Mouse (Mus musculus) cerebral cortex, adult 2 months (tissue): ENCODE data around the gene Hadh.

Source experiments
- WGBS: fragments of 180-500 bp; shearing (Covaris S2); methylation state at CpG from one replicate; pipeline ENCODE4 v1.1.7; 2018; 5-methylcytosine and 5-hydroxymethylcytosine counted together

The Hadh gene

DNA sequence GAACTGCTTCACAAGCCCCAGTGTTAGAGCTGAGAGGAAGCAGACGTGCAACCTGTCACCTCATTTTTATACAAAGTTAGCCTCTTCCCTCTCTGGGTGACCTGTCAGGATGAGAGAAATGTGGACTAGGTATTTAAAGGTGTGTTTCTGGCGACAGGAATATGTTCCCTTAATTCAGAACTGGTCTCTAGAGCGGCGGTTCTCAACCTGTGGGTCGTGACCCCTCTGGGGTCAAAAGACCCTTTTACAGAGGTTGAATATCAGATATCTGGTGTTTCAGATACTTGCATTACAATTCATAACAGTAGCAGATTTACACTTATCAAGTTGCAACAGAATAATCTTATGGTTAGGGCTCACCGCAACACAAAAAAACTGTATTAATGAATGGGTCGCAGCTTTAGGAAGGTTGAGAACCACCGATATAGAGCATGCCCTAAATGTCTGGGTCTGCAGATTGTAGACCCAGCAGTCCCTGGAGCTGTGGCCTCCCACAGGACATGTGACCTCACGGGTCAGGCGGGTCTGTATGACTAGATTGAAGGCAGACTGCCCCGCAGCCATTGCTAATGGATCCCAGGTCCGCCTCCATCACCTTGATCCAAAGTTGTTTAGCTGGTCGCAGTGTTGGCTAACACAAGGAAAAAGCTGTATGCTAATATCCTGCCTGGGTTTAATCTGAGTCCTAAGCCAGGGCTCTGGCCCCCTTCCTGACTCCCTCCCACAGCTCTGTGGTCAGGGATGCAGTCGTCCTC is 53.1 kb downstream of the Hadh start:
- WGBS = 92% methylated on average over 14 of the region's 14 CpGs

DNA sequence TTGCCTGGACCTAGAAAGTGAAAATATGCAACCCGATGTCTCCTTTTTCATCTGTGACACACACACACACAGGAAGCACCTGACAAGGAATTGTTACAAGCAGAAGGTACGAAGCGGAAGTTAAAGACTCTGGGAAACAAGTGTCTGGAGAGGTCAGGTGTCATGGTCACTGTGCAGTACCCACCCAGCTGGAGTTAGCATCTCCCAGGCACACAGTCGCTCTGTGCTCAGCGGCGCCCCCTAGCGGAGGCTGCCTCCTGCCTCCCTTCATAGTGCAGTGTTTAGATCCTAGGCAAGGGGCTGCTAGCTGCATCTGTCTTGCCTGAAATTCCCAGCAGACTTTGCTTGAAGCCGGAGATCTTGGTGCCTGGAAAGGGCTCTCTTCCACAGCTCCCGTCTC is 57.1 kb downstream of the Hadh start:
- WGBS = 61% methylated on average over 9 of the region's 9 CpGs

DNA sequence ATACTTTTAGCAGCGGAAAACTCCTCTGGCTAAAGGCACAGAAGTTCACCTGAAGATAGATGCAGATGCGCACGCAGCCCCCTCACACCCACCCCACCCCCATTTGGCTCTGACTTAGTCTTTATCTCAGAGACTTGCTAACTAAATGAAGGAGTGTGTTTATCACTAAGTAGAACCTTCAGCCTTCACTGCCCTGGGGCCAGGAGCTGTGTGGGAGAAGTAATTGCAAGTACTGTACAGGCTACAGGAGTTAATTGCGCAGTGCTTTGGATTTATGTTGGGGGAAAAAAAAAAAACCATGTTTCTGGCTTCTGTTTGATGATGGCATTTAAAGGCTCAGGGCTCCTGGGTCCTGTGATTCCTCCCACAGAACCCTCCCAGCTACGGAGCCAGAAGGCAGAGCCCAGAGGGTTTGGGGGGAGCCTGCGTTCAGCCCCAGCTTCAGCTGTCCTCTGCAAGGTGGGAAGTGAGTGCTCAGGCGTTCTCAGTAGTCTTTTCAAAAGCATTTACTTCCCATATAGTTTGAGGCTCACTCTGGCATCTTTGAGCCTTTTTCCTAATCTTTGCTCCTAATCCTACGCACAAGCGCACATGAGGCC is 57.7 kb downstream of the Hadh start:
- 86% methylated on average over 9 of the region's 9 CpGs for WGBS

DNA sequence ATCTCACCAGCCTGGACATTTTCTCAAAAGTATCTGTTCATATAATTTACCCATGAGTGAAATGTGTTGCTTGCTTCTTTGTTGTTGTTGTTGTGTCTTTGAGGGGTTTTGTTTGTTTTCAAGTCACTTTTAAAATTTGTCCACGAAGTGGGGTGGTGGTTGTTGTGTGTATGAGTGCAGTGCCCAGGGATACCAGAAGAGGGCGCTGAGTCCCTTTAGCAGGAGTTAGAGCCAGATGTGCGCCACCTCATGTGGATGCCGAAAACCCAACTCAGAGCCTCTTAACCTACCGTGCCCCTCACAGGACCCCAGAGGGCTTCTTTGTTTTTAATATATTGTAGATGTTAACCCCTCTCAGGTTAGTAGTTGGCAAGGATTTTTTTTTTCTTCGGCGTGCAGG is 59.7 kb downstream of the Hadh start:
- 84% methylated on average over 7 of the region's 7 CpGs for WGBS

DNA sequence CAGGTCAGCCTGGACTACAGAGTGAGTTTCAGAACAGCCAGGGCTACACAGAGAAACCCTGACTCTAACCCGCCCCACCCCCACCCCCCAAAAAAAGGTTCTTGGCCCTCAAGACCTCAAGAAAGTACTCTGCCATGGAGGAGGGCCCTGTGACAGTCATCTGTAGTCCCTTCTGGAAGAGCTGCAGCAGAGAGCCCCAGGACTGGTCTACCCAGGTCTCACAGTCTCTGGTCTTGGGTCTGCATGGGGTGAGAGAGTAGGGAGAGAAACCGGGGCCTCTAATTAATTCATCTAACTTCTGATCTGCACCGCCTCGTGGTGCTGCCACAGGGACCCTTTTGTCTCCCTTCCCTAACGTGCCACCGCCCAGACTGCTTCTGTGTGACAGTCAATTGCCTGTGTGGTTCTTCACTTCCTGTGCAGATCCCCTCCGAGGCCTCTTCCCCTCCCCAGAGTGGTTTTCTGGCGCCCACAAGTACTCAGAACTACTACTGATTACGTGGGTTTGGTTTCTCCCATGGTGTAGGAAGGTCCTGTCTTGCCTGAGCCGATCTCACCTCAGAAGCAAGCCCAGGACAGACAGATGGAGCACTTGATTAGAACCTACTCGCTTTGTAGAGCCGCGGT is 63.5 kb downstream of the Hadh start:
- WGBS = 67% methylated on average over 13 of the region's 13 CpGs

DNA sequence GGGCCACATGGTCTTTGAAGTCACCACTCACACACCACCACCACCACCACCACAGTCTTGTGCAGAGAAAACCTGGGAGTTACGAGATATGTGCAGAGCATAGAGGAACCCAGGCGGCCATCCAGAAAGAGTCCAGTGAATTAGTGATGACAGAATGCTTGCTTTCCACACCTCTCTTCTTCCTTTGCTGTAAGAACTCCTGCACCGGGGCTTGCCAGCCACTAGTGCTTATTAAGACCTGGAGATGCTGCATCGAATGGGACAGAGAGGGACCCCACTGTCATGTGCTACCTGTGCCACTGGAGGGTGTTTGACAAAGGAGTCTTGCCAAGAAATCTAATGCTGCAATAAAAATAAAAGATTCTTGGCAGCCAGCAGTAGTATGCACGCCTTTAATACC is 64.1 kb downstream of the Hadh start:
- 76% methylated on average over 5 of the region's 5 CpGs for WGBS

DNA sequence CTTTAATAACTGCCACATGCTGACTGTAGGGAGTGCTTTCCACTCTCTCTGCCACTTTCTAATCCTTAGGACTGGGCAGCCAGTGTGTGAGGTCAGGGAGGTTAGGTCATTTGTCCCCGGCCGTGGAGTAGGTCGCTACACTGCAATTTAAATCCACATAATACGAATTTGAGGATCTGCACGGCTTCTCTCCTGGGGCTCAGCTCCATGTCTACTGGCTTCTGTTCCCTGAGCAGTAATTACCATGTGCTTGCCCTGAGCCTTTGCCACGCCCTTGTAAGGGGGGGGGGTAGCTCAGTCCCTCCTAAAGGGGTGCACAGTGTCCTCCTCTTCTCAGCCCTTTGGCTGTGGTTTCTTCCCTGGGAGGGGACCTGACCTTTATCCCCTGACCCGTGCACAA is 69.6 kb downstream of the Hadh start:
- 68% methylated on average over 7 of the region's 7 CpGs for WGBS

DNA sequence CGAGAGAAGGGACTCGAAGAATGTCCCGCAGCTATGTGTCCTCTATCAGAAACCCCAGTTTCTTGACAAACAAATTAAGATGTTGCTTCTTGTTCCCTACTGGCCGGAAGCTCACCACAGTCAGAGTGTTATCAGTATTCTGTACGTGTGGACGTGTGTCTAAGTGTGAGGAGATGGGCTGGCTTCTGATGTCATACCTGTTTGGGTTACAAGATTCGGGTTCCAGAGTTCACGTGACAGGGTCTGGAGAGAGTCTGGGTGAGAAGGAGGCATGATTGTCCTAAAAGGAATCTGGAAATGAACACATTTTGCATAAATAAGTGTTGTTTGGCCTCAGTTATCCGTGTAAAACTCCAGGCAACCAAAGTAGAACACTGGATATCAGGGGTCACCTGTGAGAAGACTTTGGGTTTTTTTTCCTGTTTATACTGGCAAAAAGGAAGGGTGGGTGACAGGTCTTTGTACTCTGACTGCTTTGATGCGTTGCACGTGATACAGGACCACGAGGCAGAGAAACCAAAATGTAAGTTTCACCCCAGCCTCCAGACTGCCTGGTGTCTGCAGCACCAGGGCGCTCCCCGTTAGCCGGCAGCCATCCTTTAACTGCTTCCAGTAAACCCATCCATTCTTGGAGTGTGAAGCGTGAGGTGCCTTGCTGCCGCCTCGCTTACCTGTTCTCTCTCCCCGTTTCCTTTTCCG is 72.2 kb downstream of the Hadh start:
- WGBS = 60% methylated on average over 20 of the region's 20 CpGs

DNA sequence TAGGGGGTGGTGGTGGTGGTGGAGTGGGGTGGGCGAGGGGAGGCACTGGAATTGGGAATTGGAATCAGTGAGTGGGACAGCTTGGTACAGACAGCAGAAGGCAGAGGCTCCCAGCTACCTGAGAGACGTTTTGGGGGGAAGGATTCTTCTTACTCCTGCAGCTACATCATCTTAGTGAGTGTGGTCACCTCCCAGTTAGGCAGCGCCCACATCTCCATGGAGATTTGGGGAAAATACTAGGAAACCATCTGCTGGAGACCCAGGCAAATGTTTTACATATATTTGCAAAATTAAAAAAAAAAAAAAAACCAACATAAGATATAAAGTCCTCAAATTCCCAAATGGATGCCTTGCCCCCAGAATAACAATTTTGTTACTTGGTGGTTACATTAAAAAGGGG is 72.9 kb downstream of the Hadh start:
- WGBS = 65% methylated on average over 3 of the region's 3 CpGs

DNA sequence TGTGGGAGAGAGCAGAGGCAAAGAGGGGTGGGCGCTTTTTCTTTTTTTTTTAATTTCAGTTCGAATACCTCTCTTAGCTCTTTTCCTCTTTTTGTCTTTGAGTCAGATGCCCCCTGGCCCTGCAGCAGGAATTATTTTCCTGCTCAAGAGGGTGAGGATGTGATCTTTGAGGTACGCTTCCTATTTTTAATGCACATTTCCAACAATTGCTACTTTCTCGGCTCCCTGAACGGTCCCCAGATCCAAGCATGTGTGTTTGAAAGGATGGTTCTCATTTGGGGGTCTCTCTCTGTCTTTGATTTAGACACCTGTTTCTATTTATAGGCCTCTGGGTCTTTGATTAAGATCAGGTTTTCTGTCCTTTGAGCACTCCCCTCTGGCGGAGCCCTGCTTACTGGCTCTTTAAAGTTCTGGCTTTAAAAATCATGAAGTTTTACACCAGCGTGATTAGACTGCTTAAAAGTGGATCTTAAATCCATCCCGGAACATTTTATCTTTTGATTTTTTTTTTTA is 75.3 kb downstream of the Hadh start:
- 83% methylated on average over 8 of the region's 8 CpGs for WGBS

DNA sequence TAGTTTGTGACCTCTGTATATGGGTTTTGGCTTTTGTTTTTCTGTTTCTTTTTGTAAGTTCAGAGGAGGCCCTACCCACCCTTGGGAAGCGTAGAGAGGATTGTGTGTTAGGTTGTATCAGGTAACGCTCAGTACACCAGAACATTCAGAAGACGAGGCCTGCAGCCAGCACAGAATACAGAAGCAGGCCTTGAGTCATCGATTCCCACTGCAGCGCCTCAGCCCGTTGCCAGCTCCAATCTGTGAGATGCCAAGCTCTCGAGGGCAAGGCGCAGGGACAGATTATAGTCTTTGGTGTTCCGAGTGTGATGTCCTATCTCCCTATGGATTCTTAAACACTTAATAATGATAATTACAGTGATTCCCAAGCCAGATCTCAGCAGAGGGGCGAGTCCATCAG is 75.9 kb downstream of the Hadh start:
- 56% methylated on average over 10 of the region's 10 CpGs for WGBS

DNA sequence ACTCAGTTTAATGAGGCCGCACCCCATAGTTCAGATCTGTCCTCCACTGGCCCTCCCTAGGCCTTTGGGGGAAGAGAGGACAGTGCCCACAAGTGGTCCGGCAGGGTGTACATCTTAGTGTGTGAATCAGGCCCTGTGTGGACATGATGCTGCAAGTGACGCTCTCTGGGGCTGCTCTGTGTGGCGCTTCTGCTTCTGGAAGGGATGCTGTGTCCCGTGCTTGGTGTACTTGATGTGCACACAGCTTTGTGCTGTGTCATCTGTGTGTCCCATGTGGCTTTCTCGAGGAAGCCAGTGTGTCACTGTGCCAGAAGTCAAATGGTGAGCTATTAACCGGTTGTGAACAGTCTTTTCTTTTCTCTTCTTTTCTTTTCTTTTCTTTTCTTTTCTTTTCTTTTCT is 80.4 kb downstream of the Hadh start:
- 72% methylated on average over 7 of the region's 7 CpGs for WGBS

DNA sequence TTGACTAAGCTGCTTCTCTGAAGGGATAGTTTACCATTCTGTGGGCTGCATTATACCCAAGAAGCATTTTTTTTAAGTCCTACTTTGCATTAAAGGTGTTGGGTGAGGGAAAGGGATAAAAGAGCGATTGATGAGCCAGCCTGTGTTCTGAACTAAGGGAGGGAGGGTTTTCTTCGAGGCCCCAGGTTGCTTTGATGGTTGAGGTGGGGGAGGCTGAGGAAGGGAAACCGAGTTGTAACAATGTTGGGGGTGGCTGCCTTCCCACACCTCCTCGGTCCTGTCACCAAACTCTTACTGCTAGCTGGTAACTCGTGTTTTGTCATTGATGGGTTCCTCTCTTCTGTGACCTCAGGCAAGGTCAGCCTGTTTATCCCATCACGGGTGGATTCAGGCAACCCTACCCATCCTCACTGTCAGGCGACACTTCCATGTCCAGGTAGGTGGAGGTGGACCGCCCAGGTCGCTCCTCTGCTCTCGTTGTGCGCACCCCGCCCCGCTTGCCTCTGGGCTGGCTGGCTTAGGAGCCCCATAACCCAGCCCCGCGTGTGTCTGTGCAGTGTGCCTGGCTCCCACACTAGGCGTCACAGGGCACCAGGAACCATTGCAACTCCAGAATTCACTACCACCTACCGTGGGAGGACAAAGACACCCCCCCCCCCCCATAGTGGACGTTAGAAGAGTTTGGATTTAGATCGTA is 81.1 kb downstream of the Hadh start:
- WGBS = 82% methylated on average over 19 of the region's 19 CpGs

DNA sequence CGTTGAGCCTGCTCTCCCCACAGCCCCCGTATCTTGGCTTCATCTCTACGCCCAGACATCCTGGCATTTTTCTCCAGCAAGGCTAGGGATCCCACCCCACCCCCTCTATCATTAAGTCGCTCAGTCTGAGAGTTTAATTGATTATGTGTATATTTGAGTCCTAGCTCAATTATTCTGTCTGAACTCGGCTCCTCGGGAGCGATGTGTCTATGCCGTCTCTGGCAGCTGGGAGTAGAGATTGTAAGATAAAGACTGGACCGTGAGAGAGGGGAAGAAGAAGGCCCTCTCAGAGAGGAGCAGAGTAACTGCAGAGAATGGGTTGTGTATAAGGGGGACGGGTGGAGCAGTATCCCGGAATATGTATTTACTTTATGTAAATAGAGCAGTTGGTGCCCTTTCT is 81.7 kb downstream of the Hadh start:
- WGBS = 57% methylated on average over 11 of the region's 11 CpGs

DNA sequence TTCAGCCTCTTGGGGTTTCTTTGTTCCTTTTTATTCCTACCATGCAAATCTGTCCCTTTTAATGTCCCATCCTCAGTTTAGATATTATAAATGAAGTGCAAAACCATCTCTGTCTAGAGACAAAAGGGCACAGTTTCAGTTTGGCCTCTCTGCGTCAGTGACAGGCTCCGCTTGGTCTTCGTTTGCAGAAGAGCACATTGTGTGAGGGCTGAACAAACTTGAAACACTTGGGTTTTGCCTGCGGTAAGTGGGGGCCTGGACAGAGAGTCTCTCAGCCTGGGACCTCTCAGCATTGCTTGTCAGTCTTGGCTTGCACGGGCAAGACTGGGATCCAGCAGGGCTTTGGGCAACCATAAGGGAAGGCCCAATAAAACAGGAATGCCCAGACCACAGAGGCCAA is 85.7 kb downstream of the Hadh start:
- 82% methylated on average over 5 of the region's 5 CpGs for WGBS
